Mouse (Mus musculus) cerebellum, adult 18-20 months (tissue): ENCODE data around the gene Slc23a2.
A peak's percentile ranks its signal among the peaks of the same experiment; 100 is the strongest.

ENCODE experiments used
- DNase-seq, 2 experiments: peaks; one replicate each; pipeline ENCODE4 v3.0.0; 2021

Slc23a2 gene

DNA sequence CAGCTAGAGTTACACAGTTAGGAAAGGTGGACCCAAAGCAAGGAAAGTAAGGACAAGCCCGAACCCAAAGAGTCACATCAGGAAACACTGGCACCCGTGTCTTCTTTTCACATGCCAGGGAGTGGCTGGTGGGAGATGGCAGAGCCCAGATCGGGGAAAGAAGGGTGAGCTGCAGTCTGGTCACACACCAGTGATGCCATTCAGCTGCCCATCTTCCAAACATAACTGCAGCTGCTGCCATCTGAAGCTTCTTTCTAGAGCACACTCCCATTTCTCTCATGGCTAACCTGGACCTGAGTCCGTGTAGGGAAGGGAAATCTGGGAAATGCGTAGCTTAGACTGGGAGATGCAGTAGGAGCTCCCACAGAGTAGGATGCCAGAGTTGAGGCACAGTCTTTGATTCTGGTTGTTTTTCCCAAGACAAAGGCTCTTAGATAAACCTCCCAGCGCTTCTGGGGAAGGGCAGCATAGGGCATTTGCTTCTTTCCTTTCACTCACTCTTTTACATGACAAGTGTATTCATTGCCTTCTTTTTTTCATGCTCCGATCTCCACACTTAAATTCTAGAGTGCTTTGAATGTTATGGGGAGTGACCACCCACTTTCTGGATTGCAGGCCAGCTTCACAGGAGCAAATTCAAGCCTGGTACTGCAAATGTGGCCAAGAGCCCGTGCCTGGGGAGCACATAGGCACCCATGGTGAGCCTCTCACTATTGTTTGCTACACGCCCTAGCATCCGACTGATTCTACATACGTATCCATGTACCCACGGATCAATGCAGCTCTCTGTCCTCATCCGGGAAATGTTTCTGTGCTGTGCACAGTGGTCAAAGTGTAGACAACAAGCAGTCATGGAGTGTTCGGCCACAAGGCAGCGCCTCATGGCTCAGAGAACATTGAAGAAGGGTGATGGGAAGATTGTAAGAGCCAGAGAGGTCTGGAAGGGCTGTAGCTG, 100.3 kb downstream of the Slc23a2 start:
- DNase-seq: no peak

DNA sequence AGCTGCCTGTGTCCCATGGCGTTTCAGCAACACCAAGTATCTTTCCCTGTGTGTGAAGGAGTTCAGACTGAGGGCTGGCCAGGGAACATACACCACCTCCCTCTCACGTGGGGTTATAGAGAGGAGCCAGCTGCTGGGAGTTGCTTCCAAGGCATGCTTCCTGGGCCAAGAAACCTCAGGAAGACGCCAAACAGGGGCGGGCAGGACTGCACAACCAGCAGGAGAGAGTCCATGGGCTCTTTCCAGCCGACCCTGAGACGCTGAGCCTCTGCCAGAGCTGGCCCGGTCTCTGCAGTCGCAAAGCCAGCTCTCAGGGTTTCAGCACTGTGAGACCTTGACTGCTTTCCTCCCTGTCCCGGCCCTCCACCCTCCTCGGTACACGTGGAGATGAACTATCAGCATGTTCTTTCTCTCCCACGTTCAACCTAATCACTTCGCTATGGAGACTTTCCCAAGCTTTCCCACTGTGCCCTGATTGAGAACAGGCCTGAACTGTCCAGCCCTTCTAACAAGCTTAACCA, 101.7 kb downstream of the Slc23a2 start:
- DNase-seq: peak; percentile 42 to 43

DNA sequence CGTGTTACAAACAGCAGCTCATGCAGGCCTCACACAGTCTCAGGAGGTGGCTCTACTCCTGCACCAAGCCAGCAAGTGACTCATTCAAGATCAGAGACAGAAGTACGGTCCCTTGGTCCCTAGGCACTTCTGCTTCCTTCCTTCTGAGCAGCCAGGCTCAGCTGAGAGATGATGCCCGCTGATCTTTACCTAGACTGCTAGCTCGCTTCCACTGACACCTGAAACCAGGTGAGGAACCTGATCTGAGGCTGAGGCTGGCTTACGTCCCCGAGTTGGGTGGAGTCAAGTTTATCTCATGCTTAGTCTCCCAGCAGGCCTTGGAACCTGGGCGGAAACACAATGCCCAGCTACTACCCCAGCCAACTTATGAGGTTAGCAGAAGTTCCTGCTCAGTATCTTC, 105.0 kb downstream of the Slc23a2 start:
- DNase-seq: no peak

DNA sequence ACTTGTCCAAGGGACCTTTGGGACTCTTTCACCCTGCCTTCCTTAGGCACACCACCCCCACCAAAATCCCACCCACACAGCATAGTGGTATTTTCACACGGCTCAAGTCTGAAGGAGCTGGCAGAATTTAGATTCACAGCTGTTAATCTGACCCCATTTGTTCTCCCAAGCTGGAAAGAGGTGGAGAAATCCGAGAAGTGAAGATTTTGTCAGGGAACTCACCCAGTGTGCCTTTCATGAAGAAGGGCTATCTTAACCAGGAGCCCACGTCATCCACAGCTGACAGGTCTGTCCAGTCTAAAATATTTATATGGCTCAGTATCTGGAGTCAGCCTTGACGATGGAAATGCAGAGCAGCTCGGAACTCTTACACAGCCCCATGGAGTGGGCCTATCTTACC, 108.6 kb downstream of the Slc23a2 start:
- no peak for DNase-seq

DNA sequence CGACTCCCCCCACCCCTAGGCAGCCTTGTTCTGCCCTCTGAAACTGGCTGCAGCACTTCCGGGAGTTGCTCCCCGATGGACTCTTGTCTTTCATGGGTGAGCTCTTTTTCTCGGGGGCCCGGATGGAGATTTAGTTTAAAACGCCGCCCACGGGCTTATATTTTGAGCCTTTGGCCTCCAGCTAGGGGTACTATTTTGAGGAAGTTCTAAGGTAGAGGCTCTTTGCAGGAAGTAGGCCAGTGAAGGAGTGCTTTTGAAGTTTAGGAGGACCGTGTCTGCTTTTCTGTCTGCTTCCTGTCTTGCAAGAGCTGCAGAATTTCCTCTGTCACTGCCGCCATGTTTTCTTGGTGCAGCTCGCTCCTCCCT, 109.5 kb downstream of the Slc23a2 start:
- no peak for DNase-seq

DNA sequence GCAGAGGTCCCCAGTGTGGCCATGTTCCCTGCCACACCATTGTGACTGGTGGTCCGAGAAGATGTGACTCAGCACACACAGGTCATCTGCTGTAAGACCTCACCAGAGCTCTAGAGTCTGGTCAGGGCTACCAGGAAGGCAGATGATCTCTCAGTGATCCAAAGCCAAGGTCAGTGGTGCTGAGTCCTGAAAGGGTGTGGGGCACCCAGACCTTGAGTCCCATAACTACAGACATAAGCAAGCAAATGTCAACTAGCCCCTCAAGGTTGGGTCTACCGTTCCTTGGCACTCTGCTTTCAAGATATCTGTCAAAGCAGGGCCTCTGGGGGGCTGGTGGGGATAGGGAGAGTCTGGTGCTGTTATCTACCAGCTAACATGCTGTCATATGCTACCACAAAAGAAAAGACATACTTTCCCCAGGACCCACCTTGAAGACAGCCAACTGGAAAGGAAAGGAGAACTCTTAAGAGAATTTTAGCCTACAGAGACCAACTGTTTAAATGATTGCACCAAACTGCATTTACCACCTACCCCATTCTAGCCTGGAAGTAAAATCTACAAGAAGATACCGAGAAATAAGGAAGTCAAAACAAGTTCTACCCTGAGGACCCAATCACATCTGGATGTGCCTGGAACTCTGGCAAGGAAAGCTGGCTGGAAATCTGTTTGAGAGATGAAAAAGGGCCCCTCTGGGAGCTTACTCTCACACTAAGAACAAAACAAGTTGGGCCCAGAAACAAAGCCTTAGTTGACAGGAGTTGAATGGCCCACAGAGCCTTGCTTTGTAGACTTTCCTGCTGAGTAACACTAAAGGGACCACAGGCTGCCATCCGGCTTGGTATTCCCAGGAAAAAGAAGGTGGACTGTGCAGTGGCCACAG, 110.1 kb downstream of the Slc23a2 start:
- DNase-seq: no peak

DNA sequence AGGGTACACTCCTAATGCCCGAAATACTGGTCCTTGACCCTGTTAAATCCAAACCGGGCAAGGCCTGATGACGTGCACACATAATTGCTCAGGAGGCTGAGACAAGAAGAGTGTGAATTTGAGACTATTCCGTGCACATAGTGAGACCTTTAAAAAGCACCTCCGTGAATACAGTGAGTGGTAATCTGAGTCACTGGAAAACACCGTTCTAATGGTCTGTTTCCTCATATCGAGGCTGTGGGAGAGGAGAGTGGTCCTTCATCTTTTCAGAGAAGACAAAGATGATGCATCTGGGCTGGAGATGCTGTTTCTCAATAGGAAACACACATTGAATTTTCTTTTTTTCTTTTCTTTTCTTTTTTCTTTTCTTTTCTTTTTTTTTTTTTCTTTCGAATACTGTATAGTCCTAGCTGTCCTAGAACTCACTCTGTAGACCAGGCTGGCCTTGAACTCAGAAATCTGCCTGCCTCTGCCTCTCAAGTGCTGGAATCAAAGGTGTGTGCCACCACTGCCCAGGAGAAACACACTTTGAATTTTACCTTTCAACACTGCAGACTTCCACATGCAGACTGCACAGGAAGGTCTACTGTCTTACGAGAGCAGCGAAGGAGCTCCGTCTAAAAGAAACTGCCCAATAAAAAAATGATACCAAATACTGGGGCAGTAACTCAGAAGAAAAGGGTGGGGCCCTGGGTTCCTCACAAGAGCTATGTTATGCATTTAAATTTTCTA, 113.4 kb downstream of the Slc23a2 start:
- DNase-seq: no peak

- peak in 1 of 2 experiments; percentile 15 for DNase-seq
Measured at GRCm38 (mm10) chr2:132030418-132031363, 114.2 kb downstream of the Slc23a2 start.

DNA sequence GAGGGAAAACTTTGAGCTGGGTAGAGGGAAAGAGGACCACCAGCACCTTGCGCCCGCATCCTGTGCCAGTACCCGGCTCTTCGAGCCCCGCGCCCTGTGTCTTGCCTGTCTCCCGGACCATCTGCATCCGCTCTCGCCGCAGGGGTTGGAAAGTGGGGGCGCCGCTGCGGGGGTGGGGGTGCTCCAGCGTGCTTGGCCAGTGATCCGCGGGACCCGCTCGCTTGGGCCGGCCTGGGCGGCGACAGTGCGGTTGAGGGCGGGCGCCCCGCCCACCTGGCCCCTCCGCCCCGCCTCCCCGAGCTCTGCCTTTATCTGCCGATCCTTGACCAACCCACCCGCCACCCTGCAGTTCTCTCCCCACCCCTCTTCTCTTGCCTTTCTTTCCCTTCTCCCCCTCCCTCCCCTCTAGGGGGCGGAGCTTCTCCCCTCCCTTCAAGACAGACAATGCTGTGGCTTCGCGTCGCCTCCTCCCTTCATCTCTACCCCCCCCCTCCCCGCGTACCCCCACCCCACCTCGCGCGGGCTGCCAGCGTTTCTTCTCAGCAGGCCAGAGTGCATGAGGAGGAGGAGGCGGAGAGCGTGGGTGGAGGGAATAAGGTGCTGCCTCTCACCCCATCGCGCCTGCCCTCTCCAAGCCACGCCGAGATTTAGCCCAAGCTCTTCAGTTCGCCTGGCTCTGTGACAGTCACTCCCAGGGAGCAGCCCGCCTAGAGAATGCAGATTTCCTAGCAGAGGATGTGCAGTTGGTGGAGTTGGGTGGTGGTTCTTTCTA, 115.1 kb downstream of the Slc23a2 start, which contains the start of gene Rassf2:
Gene Rassf2 (minus strand): TSS at position 613 of the 772 bp plus-strand sequence.
- peak; percentile 55 to 62 for DNase-seq

DNA sequence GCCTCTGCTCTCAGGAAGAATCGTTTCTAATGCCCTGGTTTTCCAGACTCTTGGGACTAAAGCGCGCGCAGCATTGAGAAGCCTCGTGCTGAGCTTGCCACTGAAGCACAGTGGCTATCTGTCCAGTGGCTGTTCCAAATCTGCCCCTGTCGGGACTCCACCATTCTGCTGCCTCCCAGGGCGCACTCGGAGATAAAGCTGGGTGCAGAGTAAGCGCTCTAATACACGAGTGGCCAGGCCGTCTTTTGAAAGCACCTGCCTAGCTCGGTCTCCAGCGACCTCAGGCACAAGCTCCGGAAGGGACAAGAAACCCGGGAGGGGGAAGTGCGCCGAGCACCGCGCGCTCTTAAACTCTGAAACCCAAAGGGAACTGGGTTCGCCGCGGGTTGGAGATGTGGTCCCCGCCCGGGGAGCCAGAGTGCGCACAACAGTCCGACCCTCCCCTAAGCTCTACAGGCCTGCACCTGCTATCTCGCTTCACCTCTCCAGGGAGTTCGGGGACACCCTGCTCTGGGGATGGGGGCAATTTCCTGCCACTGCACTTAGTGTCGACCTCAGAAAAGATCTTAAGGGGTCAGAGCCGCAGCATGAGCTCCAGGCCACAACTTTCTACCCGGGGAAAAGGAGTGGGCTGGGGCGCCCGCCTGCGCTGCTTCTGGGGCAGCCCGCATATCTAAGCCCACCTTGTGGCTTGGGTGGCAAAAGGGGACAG, 115.9 kb downstream of the Slc23a2 start:
- DNase-seq: peak in 1 of 2 experiments; percentile 19

- DNase-seq: no peak
Measured at GRCm38 (mm10) chr2:132028107-132028506, 116.8 kb downstream of the Slc23a2 start.

DNA sequence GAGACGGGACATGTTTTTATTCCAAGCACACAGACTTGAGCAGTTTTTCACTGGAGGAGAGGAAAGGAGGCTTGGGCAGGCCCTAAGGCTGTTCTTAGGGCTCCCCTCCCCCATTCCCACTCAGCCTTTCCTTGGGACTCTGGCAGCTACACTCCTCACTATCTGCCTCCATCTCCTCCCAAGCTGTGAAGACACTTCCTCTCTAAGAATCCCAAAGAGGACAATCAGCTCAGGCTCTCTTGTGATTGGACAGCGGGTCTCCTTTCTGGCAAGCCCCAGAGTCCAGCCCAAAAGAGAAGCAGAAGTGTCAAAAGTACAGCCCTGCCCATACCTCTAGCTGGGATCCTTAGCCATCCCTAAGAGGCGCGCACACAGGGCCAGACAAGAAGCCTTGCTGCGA, 117.5 kb downstream of the Slc23a2 start:
- DNase-seq: no peak

GRCm38 (mm10) chr2:132024028-132024427, 120.9 kb downstream of the Slc23a2 start:
- DNase-seq: no peak

DNA sequence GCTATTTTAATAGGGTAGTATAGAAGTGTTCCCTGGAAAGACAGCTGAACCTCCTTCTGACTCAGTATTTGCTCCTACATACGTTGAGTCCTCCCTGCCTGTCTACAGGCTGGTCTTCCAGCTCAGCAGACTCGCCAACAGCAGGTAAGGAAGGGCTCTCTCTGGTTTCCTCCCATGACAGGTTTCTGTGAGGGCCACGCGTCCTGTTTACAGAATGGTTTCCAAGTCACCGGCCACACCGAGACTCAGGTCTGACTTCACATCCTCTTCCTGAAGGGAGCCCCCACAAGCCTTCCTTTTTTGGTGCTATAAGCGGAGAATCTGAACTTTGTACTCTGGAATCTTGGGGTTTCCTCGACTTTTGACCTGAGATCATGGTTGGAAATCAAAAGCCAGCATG, 122.3 kb downstream of the Slc23a2 start:
- no peak for DNase-seq

GRCm38 (mm10) chr2:132021616-132022015, 123.3 kb downstream of the Slc23a2 start:
- DNase-seq: no peak

DNA sequence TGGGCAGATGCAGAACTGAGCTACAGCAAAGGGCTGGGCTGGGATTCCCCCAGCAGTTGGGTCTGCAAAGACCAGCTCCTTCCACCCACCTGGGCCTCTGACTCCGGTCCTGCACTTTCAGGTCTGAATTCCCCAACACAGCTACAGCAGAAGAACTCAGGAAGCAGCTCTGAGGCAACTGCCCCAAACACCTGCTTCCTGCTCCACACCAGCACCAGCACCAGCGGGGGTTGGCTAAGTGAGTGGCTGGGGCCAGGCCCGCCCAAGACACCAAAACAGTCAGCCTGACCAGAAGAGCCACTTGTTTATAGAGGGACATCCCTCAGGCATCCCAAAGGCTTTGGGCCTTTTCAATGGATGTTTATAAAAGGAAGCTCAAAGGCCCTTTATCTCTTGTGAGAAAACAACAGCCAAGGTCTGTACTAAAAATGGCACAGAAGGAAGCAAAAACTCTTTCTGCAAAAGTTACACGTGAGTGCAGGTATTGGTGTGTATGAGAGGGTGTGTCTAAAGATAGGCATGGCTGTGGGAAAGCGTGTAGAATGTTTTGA, 123.8 kb downstream of the Slc23a2 start:
- DNase-seq: no peak

DNA sequence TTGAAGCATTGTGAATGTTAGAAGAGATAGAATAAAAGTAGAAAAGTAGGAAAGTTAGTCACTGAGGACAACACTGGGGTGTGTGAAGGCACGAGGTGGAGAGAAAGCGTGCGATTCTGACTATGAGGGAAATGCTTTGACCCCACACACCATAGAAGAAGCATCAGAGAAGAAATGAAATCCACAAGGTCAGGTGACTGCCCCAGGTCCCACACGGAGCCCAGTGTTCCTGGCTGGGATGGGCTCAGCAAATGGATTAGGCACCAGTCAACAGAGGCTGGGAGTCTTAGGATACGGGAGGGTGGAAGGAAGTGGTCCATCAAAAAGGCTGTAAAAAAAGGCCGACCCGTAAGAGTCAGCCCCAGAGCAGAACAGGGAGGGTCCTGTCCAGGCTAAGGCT, 124.5 kb downstream of the Slc23a2 start:
- no peak for DNase-seq

DNA sequence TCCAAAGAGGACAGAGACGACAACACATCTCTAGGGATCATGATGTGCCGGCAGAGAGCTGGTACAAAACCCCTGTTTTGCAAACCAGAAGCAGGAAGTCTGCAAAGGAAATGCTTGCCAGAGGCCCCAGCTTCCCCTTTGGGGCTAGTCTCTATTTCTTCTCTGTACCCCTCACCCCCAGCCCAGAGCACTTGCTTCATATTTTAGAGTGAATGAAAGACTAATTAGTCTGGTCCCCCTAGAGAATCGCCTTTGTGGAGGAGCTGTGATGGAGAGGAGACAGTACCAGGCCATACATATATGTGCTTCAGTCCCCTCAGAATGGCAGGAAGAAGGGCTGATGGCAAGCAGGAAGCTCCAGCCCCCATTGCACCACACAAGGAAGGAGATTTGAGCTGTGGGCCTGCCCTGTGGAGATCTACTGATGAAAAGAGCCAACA, 125.5 kb downstream of the Slc23a2 start:
- no peak for DNase-seq

DNA sequence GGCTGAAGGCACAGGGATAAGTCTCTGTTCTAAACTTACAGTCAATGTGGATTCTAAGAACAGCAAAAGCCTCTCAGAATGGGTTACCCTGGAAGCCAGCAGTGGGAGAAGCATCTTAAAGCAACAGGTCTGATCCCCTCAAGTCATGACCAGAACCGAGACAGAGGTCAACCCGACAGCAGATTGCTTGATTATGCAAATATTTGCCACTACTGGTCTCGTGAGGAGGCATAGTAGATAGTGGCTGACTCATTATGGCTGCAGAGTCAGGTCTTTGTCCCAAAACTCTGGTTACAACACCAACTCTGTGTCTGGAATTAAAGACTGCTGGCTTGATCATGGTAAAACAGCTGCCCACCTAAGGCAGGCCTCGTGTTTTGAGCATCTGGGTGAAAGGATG, 126.8 kb downstream of the Slc23a2 start:
- DNase-seq: no peak

GRCm38 (mm10) chr2:132017611-132018010, 127.3 kb downstream of the Slc23a2 start:
- DNase-seq: no peak
